Mouse (Mus musculus): Measurements from ENCODE around the gene Bpgm. TPM values are rescaled to one million over a fixed set of nuclear protein-coding genes. Genes with fewer than 3 reads are reported as not detected.

Bpgm gene
- total RNA-seq, 2 experiments from 2014 or later, result 69.3 to 76.2 TPM

- intact Hi-C loops (cut with DNase I), result no loop called here
Measured at GRCm38 (mm10) chr6:34520912-34521311, 44.9 kb downstream of the Bpgm start.

DNA sequence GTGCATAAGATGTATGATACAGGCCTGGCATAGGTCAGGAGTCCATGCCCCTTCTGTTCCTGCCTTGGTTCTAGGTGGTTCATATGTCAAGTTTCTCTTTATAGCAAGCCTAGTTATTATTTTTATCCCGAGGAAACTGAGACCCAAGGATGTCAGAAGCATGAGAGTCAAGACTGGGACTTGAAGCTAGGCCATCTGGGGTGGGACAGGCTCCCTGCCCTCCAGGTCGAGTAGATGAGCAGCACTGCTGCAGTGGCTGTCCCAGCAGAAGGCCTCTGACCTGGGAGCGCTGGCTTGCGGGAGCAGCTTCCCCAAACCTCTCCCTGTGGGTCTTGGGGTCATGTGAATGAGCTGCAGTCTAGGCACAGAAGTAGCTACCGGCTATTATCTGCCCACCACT is 47.5 kb downstream of the Bpgm start:
- intact Hi-C loops (cut with DNase I), result no loop called here
- DNase-seq (ENCODE audit: low spot score in 2 of 2), result no peak

More at GRCm38 (mm10) chr6:34520912-34521311, 44.9 kb downstream of the Bpgm start:
- DNase-seq (ENCODE audit: low spot score in 2 of 2), result no peak

- intact Hi-C loops (cut with DNase I), result no loop called here
- no peak for DNase-seq (ENCODE audit: low spot score in 2 of 2)
Measured at GRCm38 (mm10) chr6:34525499-34525924, 49.5 kb downstream of the Bpgm start.

GRCm38 (mm10) chr6:34525927-34526326 is 49.9 kb downstream of the Bpgm start:
- intact Hi-C loops (cut with DNase I), result no loop called here
- DNase-seq (ENCODE audit: low spot score in 2 of 2), result no peak

DNA sequence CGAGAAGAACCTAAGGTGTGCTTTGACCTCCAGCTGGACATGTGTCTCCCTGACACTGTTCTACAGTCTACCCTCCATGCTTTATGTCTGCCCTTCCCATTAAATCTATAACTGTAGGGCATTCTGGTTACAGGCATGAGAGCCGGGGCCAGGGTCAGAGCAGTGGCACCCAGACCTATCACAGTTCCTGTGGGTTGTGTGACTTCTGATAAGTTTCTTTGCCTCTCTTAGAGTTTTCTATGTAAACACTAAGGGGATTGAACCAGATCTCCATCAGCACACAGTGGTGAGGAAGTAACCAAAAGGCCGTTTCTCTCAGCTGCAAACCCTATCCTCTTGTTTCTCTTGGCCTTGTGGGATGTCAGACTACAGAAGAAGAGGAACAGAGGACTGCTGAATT is 50.4 kb downstream of the Bpgm start:
- DNase-seq (ENCODE audit: low spot score in 2 of 2), result no peak
- intact Hi-C loops (cut with DNase I), result no loop called here

GRCm38 (mm10) chr6:34528131-34528530 is 52.1 kb downstream of the Bpgm start:
- intact Hi-C loops (cut with DNase I), result no loop called here
- no peak for DNase-seq (ENCODE audit: low spot score in 2 of 2)

GRCm38 (mm10) chr6:34529992-34530391 is 54.0 kb downstream of the Bpgm start:
- no peak for DNase-seq (ENCODE audit: low spot score in 2 of 2)
- intact Hi-C loops (cut with DNase I), result no loop called here

GRCm38 (mm10) chr6:34533055-34533454 is 57.0 kb downstream of the Bpgm start:
- no peak for DNase-seq (ENCODE audit: low spot score in 2 of 2)
- intact Hi-C loops (cut with DNase I), result no loop called here

- DNase-seq (ENCODE audit: low spot score in 2 of 2), result no peak
- intact Hi-C loops (cut with DNase I), result no loop called here
Measured at GRCm38 (mm10) chr6:34533896-34534295, 57.9 kb downstream of the Bpgm start.

DNA sequence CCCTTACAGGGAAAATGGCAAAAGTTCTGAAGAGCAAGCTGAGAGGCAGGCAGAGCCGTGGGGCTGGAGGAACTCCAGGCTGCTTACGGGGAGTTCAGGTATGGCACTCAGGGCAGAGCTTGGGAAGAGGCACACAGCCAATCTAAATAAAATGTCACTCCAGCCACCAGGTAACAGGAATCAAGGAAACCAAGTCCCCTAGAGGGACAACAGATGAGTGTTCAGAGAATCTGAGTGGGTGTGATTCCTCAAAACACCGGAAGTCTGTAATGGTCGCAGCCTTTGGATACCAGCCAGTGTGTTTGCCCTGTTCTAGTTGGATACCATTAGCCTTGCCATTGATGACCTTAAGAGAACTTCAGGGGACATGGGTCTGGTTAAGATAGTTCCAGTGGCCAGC is 66.9 kb downstream of the Bpgm start:
- intact Hi-C loops (cut with DNase I), result no loop called here
- DNase-seq (ENCODE audit: low spot score in 2 of 2), result no peak

DNA sequence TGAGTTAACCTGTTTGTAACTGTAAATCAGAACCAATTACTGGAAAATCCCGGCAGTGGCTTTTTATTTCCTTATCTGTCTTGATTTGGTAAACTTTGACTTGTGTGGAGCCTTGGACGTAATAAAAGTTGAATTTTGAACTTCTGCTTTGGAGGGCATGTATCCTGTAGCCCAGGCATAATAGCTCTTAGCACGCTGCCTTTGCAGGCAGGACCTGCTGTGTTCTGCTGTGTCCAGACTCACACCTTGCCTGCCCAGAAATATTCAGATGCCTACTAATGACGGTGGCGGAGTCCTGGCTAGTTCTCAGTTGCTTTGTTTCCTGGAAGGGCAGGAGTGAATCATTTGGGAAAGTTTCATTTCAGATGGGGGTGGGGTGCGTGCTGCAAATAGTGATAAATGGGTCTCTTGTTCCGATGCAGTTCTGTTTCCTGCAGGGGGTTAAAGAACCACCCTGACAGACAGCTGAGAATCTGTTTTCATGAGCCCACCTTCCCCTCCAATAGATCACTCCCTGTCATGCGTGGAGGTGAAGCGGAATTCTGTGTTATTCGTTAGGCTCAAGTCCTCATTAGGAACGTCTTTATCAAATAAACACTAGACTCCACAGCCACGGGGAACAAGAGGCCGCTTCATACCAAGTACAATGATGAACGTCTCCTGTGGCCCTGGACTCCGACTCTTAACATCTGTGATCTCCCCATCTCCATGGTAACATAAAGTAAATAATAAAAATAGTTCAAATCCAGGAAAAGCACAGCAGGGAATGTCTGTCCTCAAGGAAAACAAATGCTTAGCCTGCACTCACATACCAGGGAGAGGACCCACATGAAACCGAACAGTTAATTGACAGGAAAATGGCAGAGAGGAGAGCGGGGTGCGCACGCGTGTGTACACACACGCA is 67.5 kb downstream of the Bpgm start:
- intact Hi-C loops (cut with DNase I), result no loop called here

DNA sequence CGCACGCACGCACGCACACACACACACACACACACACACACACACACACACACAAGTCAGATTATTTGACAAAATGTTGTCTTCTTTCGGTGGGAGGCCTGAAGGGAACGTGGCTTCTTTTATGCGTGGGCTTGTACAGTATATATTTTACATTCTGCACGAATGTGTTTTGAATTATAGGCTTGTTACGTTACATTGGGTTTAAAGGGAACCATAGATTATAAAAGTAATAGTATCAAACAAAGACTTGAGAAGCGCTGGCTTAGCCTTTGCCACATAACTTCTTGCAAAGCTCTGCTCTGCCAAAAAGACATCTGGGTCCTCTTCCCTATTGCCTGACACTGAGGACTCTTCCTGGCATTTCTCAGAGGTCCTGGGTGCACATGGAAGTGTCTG is 68.2 kb downstream of the Bpgm start:
- intact Hi-C loops (cut with DNase I), result no loop called here

More for the DNA sequence above, 67.5 kb downstream of the Bpgm start:
- DNase-seq (ENCODE audit: low spot score in 2 of 2), result peak in 1 of 2 experiments; percentile 6

DNA sequence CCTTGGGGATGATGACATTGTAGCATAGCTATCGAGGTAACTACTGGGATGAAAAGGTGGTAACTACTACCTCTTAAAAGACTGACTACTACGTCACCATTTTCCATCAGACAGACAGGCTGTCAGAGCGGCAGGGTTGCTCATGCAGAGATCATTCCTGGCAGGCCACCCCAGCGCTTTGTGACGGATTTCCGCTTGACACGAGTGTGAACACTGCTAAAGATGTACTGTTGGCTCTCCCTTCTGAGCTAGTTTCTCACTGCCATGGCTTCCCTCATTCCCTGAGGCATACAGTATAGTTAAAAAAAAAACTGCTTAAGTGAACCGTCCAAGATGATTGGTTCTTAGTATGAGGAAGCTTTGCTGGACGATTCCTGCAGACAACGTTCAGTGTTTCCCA is 69.3 kb downstream of the Bpgm start:
- intact Hi-C loops (cut with DNase I), result no loop called here

More for the DNA sequence above, 68.2 kb downstream of the Bpgm start:
- DNase-seq (ENCODE audit: low spot score in 2 of 2), result no peak

DNA sequence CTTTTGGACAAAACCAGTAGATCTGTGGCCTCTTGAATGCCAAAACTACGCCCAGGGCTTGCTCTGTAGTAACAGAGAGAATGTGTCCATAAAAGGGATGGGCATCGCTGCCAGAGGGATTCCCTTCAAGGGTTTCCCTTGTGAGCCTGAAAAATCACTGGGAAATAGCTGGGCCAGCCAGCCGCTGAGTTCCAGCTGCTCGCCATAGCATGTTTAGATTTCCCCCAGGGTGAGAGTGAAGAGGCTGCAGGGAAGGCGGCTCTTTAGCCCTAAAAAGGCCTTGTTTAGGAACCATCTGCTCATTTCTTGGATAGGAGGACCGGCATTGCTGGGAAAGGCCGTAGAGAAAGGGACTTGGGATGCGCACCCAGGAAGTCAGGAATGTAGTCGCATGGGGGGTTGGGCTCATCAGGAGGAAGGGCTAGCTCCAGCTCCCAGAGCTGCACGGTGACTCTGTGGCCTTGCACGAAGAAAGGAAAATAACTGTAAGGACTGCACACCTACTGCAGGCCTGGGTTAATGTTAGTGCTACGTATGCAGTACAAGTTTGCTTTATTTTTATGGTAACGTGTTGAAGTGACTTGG is 72.5 kb downstream of the Bpgm start:
- DNase-seq (ENCODE audit: low spot score in 2 of 2), result no peak
- intact Hi-C loops (cut with DNase I), result no loop called here

More for the DNA sequence above, 69.3 kb downstream of the Bpgm start:
- no peak for DNase-seq (ENCODE audit: low spot score in 2 of 2)

DNA sequence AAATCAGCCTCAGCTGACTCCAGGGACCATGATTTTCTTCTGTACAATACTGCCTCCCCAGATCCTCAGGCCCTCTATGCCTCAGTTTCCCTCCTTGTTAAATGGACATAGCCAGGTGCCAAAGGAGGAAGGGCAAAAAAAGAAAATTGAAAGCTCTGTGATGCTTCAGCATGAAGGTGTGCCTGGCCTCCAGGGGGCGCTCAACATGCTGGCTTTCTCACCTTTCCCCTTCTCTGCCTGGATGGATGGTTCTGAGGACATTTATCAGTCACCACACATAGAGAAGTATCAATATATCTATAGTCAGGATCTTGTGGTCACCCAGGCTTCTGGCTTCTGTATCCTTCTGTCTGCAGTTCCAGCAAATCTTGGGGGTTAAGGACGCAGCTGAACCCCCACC is 73.0 kb downstream of the Bpgm start:
- peak in 1 of 2 experiments; percentile 19 for DNase-seq (ENCODE audit: low spot score in 2 of 2)
- intact Hi-C loops (cut with DNase I), result no loop called here

DNA sequence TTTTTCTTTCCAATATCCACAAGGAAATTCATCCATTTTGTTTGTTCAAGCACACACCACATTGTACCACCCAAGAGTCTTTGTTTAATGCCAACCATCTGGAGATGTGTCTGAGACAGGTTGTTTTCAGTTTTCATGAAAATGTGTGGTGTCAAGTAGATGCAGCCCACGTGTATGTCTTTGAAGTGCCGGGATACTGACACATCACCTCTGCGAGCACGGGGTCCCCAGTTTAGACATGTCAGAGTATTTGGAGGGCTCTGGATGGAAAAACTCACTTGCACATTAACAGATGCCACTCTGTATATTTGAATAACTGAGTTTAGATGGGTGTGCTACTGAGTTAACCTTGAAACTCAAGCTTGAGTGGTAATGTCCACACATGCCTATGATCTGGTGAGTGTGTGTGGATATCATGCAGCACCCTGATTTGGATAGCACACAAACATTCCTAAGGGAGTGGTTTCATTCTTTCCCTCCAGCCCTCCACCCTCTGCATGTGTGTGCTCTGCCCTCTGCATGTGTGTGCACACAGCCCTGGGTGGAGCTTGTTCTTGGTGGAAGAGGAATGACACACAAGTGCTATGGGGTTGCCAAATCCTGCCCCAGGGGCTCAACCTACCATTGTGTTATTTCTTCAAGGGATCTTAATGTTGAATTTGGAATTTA is 76.6 kb downstream of the Bpgm start:
- intact Hi-C loops (cut with DNase I), result no loop called here
- DNase-seq (ENCODE audit: low spot score in 2 of 2), result no peak

- no peak for DNase-seq (ENCODE audit: low spot score in 2 of 2)
- intact Hi-C loops (cut with DNase I), result no loop called here
Measured at GRCm38 (mm10) chr6:34554291-34554997, 78.4 kb downstream of the Bpgm start.

Measured in left cerebral cortex, postnatal 25 days (tissue).